Mouse (Mus musculus) T-cell, adult 2 months (primary cell): Measurements from ENCODE around the gene Alox12b.

Experiments
- DNase-seq: peaks from one replicate; pipeline ENCODE4 v3.0.0; 2022; ENCODE audit warnings: low spot score

Gene Alox12b

DNA sequence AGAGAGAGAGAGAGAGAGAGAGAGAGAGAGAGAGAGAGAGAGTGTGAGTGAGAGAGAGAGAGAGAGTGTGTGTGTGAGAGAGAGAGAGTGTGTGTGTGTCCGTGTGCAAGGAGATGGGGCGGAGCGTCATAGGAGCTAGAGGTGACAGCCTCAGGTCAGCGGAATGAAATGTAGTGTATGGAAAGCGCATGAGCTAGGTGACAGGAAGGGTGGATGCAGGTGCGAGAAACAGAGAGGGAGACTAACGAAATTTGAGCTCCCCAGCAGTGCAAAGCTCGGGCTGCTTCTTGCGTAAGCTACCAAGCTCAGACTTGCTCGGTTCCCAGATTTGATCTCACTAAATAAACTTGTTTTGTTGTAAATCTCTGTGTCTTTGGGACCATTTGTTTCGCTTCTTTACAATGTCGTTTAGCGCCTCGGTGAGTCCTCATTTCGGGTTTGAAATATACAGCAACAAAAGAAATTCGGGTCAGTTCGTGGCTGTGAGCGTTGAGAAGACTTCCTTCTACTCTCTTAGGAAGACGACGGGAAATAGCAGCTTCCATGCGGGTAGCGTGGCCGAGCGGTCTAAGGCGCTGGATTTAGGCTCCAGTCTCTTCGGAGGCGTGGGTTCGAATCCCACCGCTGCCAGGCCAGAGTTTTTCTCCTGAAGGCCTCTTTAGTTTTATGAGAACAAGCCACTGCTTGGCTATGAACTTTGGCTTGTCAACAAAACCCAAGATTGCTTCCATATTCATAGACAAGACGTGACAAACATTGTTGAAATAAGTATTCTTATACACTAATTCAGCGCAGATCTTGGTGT, 32.9 kb upstream of the Alox12b start:
- peak; percentile 80 for DNase-seq

DNA sequence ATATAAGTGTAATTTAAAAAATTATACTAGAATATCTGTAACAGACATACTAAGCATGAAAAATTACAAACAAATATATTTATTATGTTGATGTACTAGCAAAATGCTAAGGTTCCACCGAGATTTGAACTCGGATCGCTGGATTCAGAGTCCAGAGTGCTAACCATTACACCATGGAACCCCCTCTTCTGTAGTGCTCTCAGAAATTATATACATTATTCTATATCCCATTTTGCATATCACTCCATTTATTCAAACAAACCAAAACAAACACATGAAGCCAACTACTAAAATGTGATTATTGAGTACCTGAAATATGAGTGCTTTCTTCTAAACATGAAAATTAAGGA, 32.3 kb upstream of the Alox12b start:
- DNase-seq: peak; percentile 72

DNA sequence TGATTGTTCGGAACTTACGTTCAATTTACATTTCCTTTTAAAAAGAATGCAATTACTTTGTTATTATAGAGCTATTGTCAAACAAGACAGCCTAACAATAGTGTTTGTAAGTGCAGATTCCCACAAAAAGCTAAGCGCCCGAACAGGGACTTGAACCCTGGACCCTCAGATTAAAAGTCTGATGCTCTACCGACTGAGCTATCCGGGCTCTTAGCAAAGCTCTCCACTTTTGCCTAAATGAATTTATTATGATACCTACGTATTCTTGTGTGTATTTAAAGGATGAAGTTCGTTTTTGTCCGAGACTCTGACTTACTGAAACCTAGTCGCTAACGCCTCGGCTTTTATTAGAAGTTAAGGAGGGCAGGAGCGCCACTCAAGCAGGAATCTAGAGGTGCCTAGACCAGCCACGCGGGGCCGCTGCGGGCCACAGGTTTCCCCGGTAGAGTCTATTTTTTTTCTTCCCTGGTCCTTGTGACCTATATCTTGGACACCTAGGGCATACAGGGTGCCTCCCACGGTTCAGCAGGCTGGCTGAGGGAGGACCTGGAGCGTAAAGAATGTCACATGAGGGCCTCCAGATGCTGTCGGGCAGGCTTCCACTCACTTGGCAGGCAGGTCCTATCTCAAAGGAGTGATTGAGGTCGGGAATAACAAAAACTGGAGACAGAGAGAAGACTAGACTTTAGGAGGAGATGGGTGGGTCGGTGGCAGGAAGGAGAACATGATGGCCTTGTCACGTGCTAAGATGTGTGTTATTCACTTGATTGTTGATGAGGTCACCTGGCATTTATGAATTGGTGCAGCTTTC, 31.5 kb upstream of the Alox12b start:
- peak; percentile 86 for DNase-seq

DNA sequence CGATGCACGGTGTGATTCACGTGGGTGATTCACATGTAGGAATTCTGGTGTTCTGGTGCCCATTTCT, 31.1 kb upstream of the Alox12b start, which contains the start of gene Aloxe3:
Aloxe3 (plus strand) TSS at position 45 of the 67 bp plus-strand sequence.
- DNase-seq: no peak

DNA sequence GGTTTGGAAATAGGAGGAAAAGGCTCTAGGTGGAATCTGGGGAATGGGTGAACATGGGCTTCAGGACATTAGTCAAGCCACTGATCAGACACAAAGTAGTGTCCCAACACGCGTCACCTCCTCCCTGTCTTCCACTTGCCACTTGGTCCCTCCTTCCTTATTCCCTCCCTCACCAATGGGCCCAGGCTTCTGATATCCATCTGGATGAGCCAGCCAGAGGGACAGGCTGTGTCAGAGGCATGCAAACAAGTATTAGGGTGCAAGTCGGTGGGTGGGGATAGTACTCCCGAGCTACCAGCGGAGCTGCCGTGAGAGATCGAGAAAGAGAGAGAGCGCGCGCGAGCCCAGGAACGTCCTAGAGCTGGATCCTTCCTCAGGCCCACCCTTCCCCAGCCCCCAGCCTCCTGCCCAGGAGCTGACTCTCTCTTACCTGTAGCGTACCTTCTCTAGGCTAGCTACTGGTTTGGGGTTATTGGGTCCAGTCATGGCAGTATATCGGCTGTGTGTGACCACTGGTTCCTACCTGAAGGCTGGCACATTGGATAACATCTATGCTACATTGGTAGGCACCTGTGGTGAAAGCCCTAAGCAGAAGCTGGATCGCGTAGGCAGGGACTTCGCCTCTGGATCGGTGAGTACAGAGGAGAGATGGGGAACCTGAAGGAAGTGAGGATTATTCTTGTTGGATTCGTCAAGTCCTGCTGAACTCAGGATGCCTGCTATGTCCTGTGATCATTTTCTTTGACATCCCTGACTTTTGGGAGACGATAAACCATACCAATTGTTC, 30.7 kb upstream of the Alox12b start:
- peak; percentile 43 for DNase-seq

DNA sequence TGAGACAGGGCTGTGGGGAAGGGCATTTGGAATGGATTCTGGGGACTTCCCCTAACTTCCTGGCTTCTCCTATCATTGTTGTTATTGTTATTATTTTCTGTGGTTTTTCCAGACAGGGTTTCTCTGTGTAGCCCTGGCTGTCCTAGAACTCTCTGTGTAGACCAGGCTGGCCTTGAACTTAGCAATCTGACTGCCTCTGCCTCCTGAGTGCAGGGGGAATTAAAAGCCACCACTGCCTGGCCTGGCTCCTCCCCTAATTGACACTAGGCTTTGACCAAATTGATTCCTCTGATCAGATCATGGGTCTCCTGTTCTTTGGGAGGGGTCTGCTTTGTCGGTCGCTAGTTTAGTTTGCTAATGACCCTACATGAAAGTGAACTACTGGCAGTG, 30.1 kb upstream of the Alox12b start:
- DNase-seq: no peak

DNA sequence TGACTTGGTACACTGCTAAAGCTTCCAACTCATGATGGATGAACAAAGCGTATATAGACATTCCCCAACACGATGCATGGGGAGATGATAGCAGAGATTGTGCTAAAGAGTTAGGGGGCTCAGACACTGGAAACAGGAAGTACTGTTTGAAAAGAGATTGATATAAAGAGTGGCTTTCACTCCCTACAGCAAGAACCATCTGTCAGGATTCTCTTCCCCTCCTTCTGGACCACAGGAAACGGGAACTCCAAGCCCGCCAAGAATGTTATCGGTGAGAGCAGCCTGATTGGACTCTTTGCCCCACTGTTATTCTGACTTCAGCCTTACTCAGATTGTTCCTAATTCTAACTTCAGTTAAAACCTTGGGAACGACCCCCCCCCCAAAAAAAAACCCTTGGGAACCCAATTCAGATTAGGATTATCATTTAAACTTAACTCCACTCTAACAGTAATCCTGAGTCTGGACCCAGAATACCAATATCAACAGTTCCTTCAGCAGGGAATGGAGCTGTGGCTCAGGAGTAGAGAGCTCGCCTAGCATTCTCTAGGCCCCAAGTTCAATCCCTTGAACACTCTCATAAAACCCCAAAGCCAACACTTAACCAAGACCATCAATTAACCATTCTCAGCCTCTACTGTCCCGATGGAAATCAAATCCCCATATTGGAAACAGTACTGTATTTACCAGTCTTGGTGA, 28.2 kb upstream of the Alox12b start:
- no peak for DNase-seq

DNA sequence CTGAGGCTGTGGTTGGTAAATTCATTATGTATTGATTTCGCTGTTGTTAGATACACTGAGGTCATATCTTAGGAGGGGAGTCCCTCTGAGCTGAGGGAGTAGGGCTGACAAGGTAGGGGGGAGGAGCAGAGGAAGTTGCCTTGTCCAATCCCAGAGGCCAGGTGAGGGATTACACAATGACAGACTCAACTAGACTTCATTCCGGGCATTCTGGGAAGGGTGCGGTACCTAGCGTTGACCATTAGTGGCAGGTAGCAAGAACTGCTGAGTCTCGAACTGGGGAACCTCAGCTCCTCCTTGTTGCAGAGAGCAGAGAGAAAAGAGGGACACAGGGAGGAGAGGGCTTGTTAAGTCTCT, 23.2 kb upstream of the Alox12b start:
- no peak for DNase-seq

DNA sequence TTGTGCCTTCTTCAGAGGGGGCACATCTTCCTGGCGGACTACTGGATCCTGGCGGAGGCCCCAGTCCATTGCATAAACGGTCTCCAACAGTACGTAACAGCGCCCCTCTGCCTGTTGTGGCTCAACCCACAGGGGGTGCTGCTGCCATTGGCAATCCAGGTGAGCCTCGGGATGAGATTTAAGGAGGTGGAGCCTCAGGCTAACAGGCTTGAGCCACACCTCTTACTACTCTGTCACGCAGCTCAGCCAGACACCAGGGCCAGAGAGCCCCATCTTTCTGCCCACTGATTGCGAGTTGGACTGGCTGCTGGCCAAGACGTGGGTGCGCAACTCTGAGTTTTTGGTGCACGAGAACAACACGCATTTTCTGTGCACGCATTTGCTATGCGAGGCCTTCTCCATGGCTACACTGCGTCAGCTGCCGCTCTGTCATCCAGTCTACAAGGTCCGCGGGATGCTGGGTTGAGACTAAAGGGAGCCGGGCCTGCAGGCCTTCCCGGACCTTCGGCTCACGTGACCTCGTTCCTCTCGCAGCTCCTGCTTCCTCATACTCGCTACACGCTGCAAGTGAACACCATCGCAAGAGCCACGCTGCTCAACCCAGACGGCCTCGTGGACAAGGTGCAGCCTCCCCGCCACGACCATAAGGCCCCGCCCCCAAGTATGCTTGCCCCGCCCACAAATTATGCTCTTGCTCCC, 22.7 kb upstream of the Alox12b start:
- peak; percentile 52 for DNase-seq

DNA sequence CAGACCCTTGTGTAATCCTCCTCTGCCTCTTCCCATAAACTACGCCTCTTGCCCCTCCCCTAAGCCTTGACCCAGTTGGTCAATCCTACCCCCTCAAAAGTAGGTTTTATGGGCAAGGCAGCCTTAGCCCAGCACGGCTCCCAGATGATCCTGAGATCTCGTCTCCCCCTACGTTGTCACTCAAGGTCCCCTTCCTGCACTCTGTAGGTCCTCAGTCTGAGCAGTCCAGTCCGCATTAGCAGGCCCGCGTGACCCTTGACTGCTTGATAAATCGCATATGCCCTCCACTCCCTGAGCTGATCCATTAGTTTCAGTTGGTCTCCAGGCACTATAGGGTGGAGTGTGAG, 22.2 kb upstream of the Alox12b start:
- DNase-seq: no peak

DNA sequence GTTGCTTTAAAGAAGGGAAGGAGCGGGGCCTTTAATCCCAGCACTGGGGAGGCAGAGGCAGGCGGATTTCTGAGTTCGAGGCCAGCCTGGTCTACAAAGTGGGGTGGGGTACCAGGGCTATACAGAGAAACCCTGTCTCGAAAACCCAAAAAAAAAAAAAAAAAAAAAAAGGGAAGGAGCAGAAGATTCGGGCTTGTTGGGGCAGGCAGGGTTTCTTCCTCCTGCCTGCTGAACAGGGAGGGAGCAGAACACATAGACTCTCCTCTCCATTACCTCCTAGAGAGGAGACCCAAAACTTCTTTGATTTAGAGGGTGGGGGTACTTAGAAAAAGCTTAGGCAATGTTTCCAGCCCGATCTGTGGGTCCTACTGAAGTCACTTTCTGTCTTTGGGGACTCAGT, 21.4 kb upstream of the Alox12b start:
- DNase-seq: no peak

DNA sequence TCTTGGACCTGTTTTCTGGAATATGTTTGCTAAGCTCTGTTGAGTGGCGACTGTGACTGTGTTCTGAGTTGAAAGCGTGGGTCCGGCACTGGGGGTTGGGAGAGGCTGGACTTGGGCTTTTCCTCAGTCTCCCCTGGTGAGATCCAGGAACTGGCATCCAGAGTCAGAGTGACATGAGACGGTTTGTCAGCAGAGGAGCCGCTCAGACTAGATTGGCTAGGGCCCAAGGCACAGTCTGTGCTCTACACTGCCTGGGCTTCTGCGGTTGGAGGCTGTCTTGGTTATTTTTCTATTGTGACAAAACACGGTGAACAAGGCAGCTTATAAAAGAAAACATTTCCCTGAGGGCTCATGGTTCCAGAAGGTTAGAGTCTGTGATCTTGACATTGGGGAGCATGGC, 9.2 kb upstream of the Alox12b start:
- DNase-seq: no peak

DNA sequence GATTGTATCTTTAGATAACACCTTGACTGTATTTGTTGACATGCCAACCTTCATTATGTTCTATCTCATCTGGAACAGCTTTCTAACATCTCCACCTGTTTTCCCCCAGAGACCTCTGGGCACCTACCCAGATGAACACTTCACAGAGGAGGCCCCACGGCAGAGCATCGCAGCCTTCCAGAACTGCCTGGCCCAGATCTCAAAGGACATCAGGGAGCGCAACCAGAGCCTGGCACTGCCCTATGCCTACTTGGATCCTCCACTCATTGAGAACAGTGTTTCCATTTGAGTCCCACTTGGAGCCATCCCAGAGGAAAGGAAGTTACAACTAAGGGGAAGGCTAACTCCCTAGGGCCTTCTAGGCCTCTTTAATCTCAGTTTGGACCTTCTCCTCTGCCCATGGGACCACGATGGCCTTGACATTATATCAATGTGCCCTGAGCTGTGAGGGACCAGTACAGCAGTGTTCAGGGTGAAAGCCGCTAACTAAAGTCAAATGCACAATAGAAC, 8.3 kb upstream of the Alox12b start:
- DNase-seq: no peak

DNA sequence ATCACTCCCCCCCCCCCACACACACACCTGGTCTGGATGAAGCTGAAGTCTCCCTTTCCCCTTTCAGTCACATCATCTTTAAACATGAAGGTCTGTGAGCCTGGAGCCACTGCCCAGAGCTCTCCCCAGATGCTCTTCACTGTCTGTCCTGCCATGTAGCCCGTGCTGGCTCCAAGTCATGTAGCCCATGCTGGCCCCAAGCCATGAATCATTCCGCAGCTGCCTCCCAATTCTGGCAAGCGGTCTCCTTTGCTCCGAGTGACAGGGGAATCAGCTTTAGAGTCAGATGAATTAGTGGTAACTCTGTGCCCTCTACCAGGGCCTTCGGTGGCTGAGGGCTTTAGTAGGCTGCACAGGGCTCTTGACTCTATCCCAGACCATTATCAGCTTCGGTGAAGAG, 7.1 kb upstream of the Alox12b start:
- DNase-seq: no peak

DNA sequence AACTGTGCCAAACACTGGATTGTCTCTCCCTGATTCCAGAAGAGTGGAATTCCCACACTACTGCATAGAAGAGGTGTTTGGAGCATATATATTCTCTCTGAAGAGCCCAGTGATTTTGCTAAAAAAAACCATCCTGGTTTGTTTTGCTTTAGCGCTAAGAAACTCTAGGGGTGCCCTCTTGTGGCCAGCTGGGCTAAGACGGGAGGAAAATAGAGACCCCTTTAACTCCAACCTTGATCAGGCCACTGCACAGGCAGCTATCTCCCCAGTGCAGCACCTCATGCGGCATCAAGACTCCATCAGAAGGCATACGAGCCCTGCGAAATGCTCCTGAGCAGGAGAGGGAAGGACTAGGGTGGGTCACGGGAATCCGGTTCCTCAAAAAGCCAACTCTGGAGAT, 6.3 kb upstream of the Alox12b start:
- DNase-seq: peak; percentile 70

DNA sequence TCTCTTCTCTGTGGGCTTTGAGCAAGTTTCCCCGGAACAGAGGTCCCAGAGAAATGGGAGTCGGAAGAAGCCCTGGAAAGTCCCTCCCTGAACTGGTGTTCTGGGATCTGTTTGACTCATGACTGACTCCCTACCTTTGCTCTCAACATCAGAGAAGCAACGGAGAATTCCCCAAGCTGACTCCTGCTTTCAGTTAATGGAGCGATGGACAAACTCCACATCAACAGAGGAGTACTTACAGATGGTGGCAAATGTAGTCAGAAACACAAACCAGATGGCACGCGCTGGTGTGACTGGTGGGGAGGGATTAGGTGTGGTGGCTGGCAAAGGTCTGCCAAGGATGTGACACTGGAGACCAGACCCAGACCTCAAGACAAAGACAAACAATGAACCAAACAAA, 5.8 kb upstream of the Alox12b start:
- no peak for DNase-seq

DNA sequence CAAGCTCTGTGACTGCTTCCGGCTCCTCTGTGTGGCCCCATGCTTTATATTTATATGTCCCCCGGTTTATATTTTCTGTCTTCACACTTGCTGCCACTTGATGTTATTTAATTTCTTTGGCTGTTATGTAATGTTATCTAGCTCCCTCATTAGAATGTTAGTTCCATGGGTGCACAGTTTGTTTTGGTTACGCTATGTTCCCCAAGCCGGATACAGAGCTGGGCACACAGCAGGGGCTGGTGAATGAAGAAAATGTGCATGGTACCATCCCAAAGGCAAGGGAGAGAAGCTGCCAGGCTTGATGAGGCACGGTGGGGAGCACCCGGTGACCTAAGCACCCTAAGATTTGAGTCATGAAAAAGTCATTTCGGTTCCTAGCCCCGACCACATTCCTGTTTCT, 3.0 kb upstream of the Alox12b start:
- DNase-seq: no peak

DNA sequence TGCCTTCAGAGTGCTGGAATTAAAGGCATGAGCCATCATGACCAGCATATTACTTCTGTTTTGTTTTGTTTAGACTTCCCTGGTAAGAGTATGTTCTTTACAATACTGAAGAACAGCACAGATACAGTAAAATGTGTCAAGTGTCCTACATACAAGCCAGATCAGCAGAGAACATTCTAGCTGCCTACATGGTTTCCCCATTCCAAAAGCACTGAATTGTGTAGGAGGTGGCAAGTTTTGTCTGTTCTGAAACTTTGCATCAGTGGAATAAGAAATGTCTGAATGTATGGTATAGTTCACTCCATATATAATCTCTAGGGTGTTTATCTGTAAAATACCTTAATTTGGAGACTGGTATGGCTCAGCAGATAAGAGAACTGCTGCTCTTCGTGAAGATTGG, 1.4 kb upstream of the Alox12b start:
- DNase-seq: no peak

DNA sequence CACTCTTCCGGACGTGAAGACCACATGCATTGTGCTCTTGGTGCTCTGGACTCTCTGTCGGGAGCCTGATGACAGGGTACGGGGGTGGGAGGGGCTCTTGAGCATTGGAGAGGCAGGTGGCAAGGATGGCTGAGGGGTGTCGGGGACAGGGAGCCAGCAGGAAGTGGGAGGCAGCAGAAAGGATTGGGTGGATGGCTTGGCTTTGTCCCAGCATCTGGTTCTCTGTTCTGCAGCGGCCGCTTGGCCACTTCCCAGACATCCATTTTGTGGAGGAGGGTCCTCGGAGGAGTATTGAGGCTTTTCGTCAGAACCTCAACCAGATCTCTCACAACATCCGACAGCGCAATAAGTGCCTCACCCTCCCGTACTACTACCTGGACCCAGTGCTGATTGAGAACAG, 12.5 kb downstream of the Alox12b start:
- DNase-seq: no peak

DNA sequence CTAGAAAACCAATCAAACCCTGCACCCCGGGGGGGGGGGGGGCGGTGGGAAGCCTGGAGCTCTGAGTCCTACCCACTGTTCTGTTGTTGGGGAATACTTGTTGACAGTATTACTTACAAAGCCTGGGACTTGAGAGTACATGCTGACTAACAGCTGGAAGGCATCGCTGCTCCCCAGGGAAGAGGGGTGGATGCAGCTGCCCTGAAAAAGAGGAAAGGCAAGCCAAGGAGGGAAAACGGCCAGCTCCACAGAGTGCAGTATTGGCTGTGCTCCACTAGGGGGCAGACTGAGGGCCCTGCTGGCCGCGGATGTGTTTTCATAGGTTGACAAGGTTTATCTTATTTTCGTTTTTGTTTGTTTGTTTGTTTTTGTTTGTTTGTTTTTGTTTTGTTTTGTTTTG, 14.8 kb downstream of the Alox12b start:
- DNase-seq: peak; percentile 12

DNA sequence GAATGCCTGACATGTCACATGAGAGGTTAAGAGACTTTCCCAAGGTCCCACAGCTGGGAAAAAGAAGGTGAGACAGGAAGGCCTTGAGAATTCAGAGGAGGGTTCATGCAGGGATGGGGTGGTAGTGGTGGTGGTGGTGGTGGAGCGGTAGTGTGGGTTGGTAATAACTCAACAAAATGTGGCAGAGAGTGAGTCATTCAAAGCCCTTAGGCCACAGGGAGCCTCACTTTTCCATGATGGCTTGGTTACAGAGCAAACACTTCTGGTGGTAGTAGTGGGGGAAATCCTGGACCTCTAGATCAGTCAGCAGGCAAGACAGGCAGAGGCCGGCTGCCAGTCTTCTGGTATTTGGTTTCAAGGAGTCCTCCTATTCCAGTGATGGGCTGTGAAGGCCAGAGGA, 15.8 kb downstream of the Alox12b start:
- DNase-seq: no peak

DNA sequence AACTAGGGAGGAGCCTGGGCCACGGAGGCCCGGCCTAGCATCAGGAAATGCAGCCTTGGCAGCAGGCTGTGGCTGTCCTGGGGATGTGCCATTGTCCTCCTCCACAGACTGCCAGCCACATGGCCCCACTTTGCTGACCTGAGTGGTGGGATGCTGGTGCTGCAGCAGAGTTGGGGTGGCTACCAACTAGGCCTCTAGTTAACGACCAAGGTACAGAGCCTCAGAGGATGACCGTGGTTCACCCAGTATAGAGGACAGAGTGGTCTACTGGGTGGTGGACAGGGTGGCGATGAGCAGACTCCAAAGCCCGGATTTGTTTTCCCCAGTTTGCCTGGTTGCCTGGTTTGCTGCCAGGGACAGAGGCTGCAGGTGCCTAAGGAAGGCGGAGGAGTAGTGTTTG, 17.9 kb downstream of the Alox12b start:
- DNase-seq: no peak
